Mouse (Mus musculus) erythroblast, embryonic 14.5 days (primary cell): ENCODE measurements around the gene Ddo.

Source experiments
- GATA1 ChIP-seq: IDR thresholded peaks from 2 replicates; pipeline ENCODE4 v1.6.1; 2012; ENCODE audit warnings: low read length, inconsistent platforms, mixed read lengths
- TAL1 ChIP-seq: IDR thresholded peaks from 3 replicates; pipeline ENCODE4 v1.6.1; 2012; ENCODE audit warnings: low read length, inconsistent platforms, mixed read lengths

- TF ChIP-seq GATA1 (no peak), TAL1 (no peak)
Measured at GRCm38 (mm10) chr10:40619760-40620159, 10.1 kb upstream of the Ddo start.
